Mouse (Mus musculus) midbrain, embryonic 16.5 days (tissue): Measurements from ENCODE around the gene Ogdh. TPM values are rescaled to one million over a fixed set of nuclear protein-coding genes. Genes with fewer than 3 reads are reported as not detected.

Experiments used
- ATAC-seq: fragments of 200-750 bp; cut with Nextera tagmentation; 2 replicates; pipeline ENCODE4 v1.8.0; 2017; ENCODE audit warnings: moderate TSS enrichment
- H3K27ac ChIP-seq: fragments of 300-500 bp; sonication (generic); 2 replicates; pipeline ENCODE4 v1.5.1; 2014; ENCODE audit warnings: mild to moderate bottlenecking, low read length, mixed read lengths
- H3K27me3 ChIP-seq: fragments of 300-500 bp; sonication (generic); 2 replicates; pipeline ENCODE4 v1.6.1; 2014; ENCODE audit warnings: low read depth, low read length, mixed read lengths; ENCODE audit not compliant: control insufficient read depth, insufficient read depth
- H3K36me3 ChIP-seq: fragments of 300-500 bp; sonication (generic); 2 replicates; pipeline ENCODE4 v1.6.1; 2014; ENCODE audit warnings: mild to moderate bottlenecking, low read length, moderate library complexity, mixed read lengths; ENCODE audit not compliant: control insufficient read depth, insufficient read depth
- H3K4me1 ChIP-seq: fragments of 300-500 bp; sonication (generic); 2 replicates; pipeline ENCODE4 v1.6.1; 2014; ENCODE audit warnings: mild to moderate bottlenecking, low read length, mixed read lengths; ENCODE audit not compliant: control insufficient read depth, insufficient read depth
- H3K4me2 ChIP-seq: fragments of 300-500 bp; sonication (generic); 2 replicates; pipeline ENCODE4 v1.6.1; 2014; ENCODE audit warnings: mild to moderate bottlenecking, low read length, mixed read lengths
- H3K4me3 ChIP-seq: fragments of 300-500 bp; sonication (generic); 2 replicates; pipeline ENCODE4 v1.5.1; 2014; ENCODE audit warnings: low read depth, mild to moderate bottlenecking, low read length, moderate library complexity, mixed read lengths
- H3K9ac ChIP-seq: fragments of 300-500 bp; sonication (generic); 2 replicates; pipeline ENCODE4 v1.6.1; 2014; ENCODE audit warnings: low read depth, low read length, mixed read lengths
- H3K9me3 ChIP-seq: fragments of 300-500 bp; sonication (generic); replicated peaks from 2 replicates; pipeline ENCODE4 v1.6.1; 2014; ENCODE audit warnings: mild to moderate bottlenecking, low read length, mixed read lengths; ENCODE audit not compliant: control insufficient read depth, poor library complexity, severe bottlenecking
- WGBS: fragments of 180-500 bp; shearing (Covaris S2); extraction: QIAGEN DNeasy Blood & Tissue Kit; methylation state at CpG from one replicate; pipeline ENCODE4 v1.1.7; 2014; 5-methylcytosine and 5-hydroxymethylcytosine counted together
- polyA plus RNA-seq: library from polyadenylated mRNA; unstranded; fragments of >200 nt; fragmentation: Nextera tagmentation; extraction: Ambion mirVana; gene quantifications from 2 replicates; pipeline ENCODE4 v1.2.1, GENCODE M21; 2015

The Ogdh gene
- polyA plus RNA-seq, 1 experiment from 2014 or later, result 127 TPM

GRCm38 (mm10) chr11:6335321-6335720 lies 43.9 kb downstream of the Ogdh start:
- no peak for ATAC-seq
- WGBS, result 94% methylated on average over 7 of the region's 7 CpGs

GRCm38 (mm10) chr11:6336689-6337088 lies 45.3 kb downstream of the Ogdh start:
- Histone ChIP-seq H3K27ac (no peak overlapping the region), H3K9me3 (no peaks in the 10 kb centered on the region), H3K4me1 (no peaks in the 10 kb centered on the region), H3K4me2 (no peak overlapping the region), H3K9ac (no peak overlapping the region), H3K36me3 (peaks cover 15% of the 10 kb centered on the region), H3K27me3 (no peaks in the 10 kb centered on the region), H3K4me3 (no peak overlapping the region)
- no peak for ATAC-seq
- 86% methylated on average over 4 of the region's 4 CpGs for WGBS

More at GRCm38 (mm10) chr11:6335321-6335720, 43.9 kb downstream of the Ogdh start:
- H3K4me1 ChIP-seq, result no peaks in the 10 kb centered on the region
- peaks cover 11% of the 10 kb centered on the region for H3K36me3 ChIP-seq
- H3K4me2 ChIP-seq, result no peak overlapping the region
- H3K9me3 ChIP-seq, result no peaks in the 10 kb centered on the region
- H3K4me3 ChIP-seq, result no peak overlapping the region
- H3K27ac ChIP-seq, result no peak overlapping the region
- H3K27me3 ChIP-seq, result no peaks in the 10 kb centered on the region
- no peak overlapping the region for H3K9ac ChIP-seq

GRCm38 (mm10) chr11:6345956-6346355 lies 54.5 kb downstream of the Ogdh start:
- Histone ChIP-seq H3K27ac (no peak overlapping the region), H3K9me3 (no peaks in the 10 kb centered on the region), H3K27me3 (no peaks in the 10 kb centered on the region), H3K4me3 (no peak overlapping the region), H3K4me1 (no peaks in the 10 kb centered on the region), H3K36me3 (peaks cover 63% of the 10 kb centered on the region), H3K9ac (no peak overlapping the region), H3K4me2 (no peak overlapping the region)
- WGBS, result 95% methylated on average over 4 of the region's 4 CpGs
- no peak for ATAC-seq

- 91% methylated on average over 7 of the region's 7 CpGs for WGBS
- Histone ChIP-seq H3K4me1 (no peaks in the 10 kb centered on the region), H3K4me3 (no peak overlapping the region), H3K27me3 (no peaks in the 10 kb centered on the region), H3K9ac (no peak overlapping the region), H3K27ac (no peak overlapping the region), H3K4me2 (no peak overlapping the region), H3K9me3 (no peaks in the 10 kb centered on the region), H3K36me3 (peaks cover 67% of the 10 kb centered on the region)
- ATAC-seq, result no peak
These were observed 55.5 kb downstream of the Ogdh start for GRCm38 (mm10) chr11:6346966-6347365.

- WGBS, result 83% methylated on average over 11 of the region's 11 CpGs
- H3K4me1 ChIP-seq, result no peaks in the 10 kb centered on the region
- no peak for ATAC-seq
These were observed 57.3 kb downstream of the Ogdh start for GRCm38 (mm10) chr11:6348681-6349200.

GRCm38 (mm10) chr11:6349586-6349985 lies 58.2 kb downstream of the Ogdh start:
- H3K4me2 ChIP-seq, result no peak overlapping the region
- WGBS, result 97% methylated on average over 5 of the region's 5 CpGs
- H3K27ac ChIP-seq, result no peak overlapping the region
- H3K9me3 ChIP-seq, result no peaks in the 10 kb centered on the region
- ATAC-seq, result no peak
- no peak overlapping the region for H3K4me3 ChIP-seq
- H3K27me3 ChIP-seq, result no peaks in the 10 kb centered on the region
- no peaks in the 10 kb centered on the region for H3K4me1 ChIP-seq
- H3K36me3 ChIP-seq, result peaks cover 65% of the 10 kb centered on the region
- no peak overlapping the region for H3K9ac ChIP-seq

More at GRCm38 (mm10) chr11:6348681-6349200, 57.3 kb downstream of the Ogdh start:
- H3K9ac ChIP-seq, result no peak overlapping the region
- H3K9me3 ChIP-seq, result no peaks in the 10 kb centered on the region
- no peak overlapping the region for H3K27ac ChIP-seq
- H3K4me2 ChIP-seq, result no peak overlapping the region
- no peaks in the 10 kb centered on the region for H3K27me3 ChIP-seq
- H3K36me3 ChIP-seq, result peaks cover 68% of the 10 kb centered on the region
- H3K4me3 ChIP-seq, result no peak overlapping the region

GRCm38 (mm10) chr11:6355106-6355505 lies 63.7 kb downstream of the Ogdh start:
- Histone ChIP-seq H3K36me3 (peaks cover 36% of the 10 kb centered on the region), H3K4me3 (no peak overlapping the region), H3K4me1 (no peaks in the 10 kb centered on the region), H3K4me2 (no peak overlapping the region), H3K9me3 (no peaks in the 10 kb centered on the region), H3K27me3 (no peaks in the 10 kb centered on the region), H3K9ac (no peak overlapping the region), H3K27ac (no peak overlapping the region)
- ATAC-seq, result no peak
- WGBS, result 91% methylated on average over 4 of the region's 4 CpGs

- H3K27ac ChIP-seq, result no peak overlapping the region
- 68% methylated on average over 9 of the region's 9 CpGs for WGBS
These were observed 73.3 kb downstream of the Ogdh start for GRCm38 (mm10) chr11:6364581-6365275.

GRCm38 (mm10) chr11:6365885-6366284 lies 74.5 kb downstream of the Ogdh start:
- Histone ChIP-seq H3K9me3 (no peaks in the 10 kb centered on the region), H3K27me3 (no peaks in the 10 kb centered on the region), H3K27ac (no peak overlapping the region), H3K4me3 (no peak overlapping the region), H3K4me2 (no peak overlapping the region), H3K36me3 (no peaks in the 10 kb centered on the region), H3K9ac (no peak overlapping the region), H3K4me1 (peaks cover 2% of the 10 kb centered on the region; the same call in 1 of the 2 replicates)
- WGBS, result 21% methylated on average over 11 of the region's 11 CpGs
- 0 out of 2 replicates have a peak, but pooled peaks have one; percentile 39 for ATAC-seq

More at GRCm38 (mm10) chr11:6364581-6365275, 73.3 kb downstream of the Ogdh start:
- no peaks in the 10 kb centered on the region for H3K36me3 ChIP-seq
- H3K9me3 ChIP-seq, result no peaks in the 10 kb centered on the region
- no peak for ATAC-seq
- H3K9ac ChIP-seq, result no peak overlapping the region
- H3K27me3 ChIP-seq, result no peaks in the 10 kb centered on the region
- H3K4me2 ChIP-seq, result no peak overlapping the region
- H3K4me1 ChIP-seq, result peaks cover 2% of the 10 kb centered on the region; the same call in 1 of the 2 replicates
- H3K4me3 ChIP-seq, result no peak overlapping the region
